ENCODE assay signal across 25 mouse cellular contexts in genomic region chr5:119628746-119629327, GRCm38 (mm10). TPM values are rescaled to one million over a fixed set of nuclear protein-coding genes. Genes with fewer than 3 reads are reported as not detected.
DNase-seq lines count a peak whose midpoint lies in the region; ATAC-seq lines count a peak whose summit lies in the region.
"Had no signal": no experiment of that assay in that cellular context is flagged by ENCODE, and none has a peak within 500 bp of the region (broad histone marks: within the 10 kb centered on the region; RNA-seq: fewer than 3 reads in every experiment).

No protein-coding gene starts in this region.

- peaks cover 40% of the 10 kb centered on the region for H3K27me3 ChIP-seq in kidney, embryonic 16.5 days (ENCODE audit: insufficient read depth, low read length)
- H3K27me3 ChIP-seq in limb, embryonic 11.5 days (ENCODE audit: control insufficient read depth, insufficient read depth, low read length) = peaks cover 38% of the 10 kb centered on the region
- peaks cover 48% of the 10 kb centered on the region for H3K27me3 ChIP-seq in hindbrain, embryonic 14.5 days (ENCODE audit: control insufficient read depth, insufficient read depth, low read length)

- H3K36me3 ChIP-seq in kidney, embryonic 16.5 days (ENCODE audit: insufficient read depth, low read length) = no peaks in the 10 kb centered on the region
- H3K36me3 ChIP-seq in limb, embryonic 11.5 days (ENCODE audit: control insufficient read depth, insufficient read depth, low read length) = no peaks in the 10 kb centered on the region
- H3K36me3 ChIP-seq in hindbrain, embryonic 14.5 days (replicated peaks; ENCODE audit: control insufficient read depth, insufficient read depth) = no peaks in the 10 kb centered on the region
- H3K36me3 ChIP-seq: forebrain, embryonic 10.5 days; heart, embryonic 13.5 days; hindbrain, embryonic 15.5 days; stomach, embryonic 15.5 days had no signal

- 0 out of 2 replicates have a peak, but pooled peaks have one; percentile 13 for ATAC-seq in kidney, embryonic 16.5 days (ENCODE audit: low FRiP score, low TSS enrichment)
- ATAC-seq in limb, embryonic 11.5 days (ENCODE audit: insufficient number of reproducible peaks, low FRiP score, low TSS enrichment, low read depth) = no peak
- ATAC-seq in hindbrain, embryonic 14.5 days (ENCODE audit: low FRiP score) = no peak
- ATAC-seq: intestine, embryonic 16.5 days had no signal

- H3K4me1 ChIP-seq in kidney, embryonic 16.5 days (ENCODE audit: insufficient read depth, low read length) = peaks cover 37% of the 10 kb centered on the region
- H3K4me1 ChIP-seq in limb, embryonic 11.5 days (ENCODE audit: control insufficient read depth, insufficient read depth, low read length) = peaks cover 21% of the 10 kb centered on the region
- H3K4me1 ChIP-seq in hindbrain, embryonic 14.5 days (replicated peaks; ENCODE audit: control insufficient read depth, insufficient read depth, low read length) = peaks cover 21% of the 10 kb centered on the region

- no peak overlapping the region for H3K9ac ChIP-seq in kidney, embryonic 16.5 days (replicated peaks; ENCODE audit: low read length)
- H3K9ac ChIP-seq in limb, embryonic 11.5 days (ENCODE audit: low read length) = no peak overlapping the region
- no peak overlapping the region for H3K9ac ChIP-seq in hindbrain, embryonic 14.5 days
- H3K9ac ChIP-seq: heart, embryonic 13.5 days; hindbrain, embryonic 15.5 days; stomach, embryonic 15.5 days had no signal

- no peak overlapping the region for H3K27ac ChIP-seq in kidney, embryonic 16.5 days (ENCODE audit: low read length)
- H3K27ac ChIP-seq in limb, embryonic 11.5 days (replicated peaks; ENCODE audit: low read depth, low read length) = no peak overlapping the region
- H3K27ac ChIP-seq in hindbrain, embryonic 14.5 days = no peak overlapping the region
- H3K27ac ChIP-seq: forebrain, embryonic 10.5 days; heart, embryonic 13.5 days; hindbrain, embryonic 15.5 days; layer of hippocampus, adult 2 months; stomach, embryonic 15.5 days had no signal

- H3K4me2 ChIP-seq in kidney, embryonic 16.5 days (replicated peaks; ENCODE audit: low read depth, low read length) = no peak overlapping the region
- no peak overlapping the region; the same call in 1 of the 2 replicates for H3K4me2 ChIP-seq in limb, embryonic 11.5 days (ENCODE audit: low read depth, severe bottlenecking)
- no peak overlapping the region for H3K4me2 ChIP-seq in hindbrain, embryonic 14.5 days (replicated peaks)
- H3K4me2 ChIP-seq: heart, embryonic 13.5 days; hindbrain, embryonic 15.5 days; liver, embryonic 11.5 days; stomach, embryonic 15.5 days had no signal

- peak; percentile 60 for DNase-seq in embryo, embryonic 10 days (ENCODE audit: low spot score)
- no peak for DNase-seq in embryo, embryonic 9.5 days (ENCODE audit: extremely low spot score)
- no peak for DNase-seq in kidney, postnatal 25 days
- DNase-seq in limb, embryonic 11.5 days (ENCODE audit: low spot score) = peak; percentile 49
- no peak for DNase-seq in hindbrain, embryonic 14.5 days (ENCODE audit: low spot score)
- no peak for DNase-seq in cerebellum, adult 8-10 months
- no peak for DNase-seq in layer of hippocampus, adult 18-20 months (ENCODE audit: low spot score in 2 of 2)
- DNase-seq: adrenal gland, adult 2 months; cerebellum, adult 9-10 months; gastrocnemius, postnatal 14 days; heart, adult 18-20 months; layer of hippocampus, postnatal 36 days; lung, adult 2 months; thymus, adult 18-20 months had no signal

- no peak overlapping the region for H3K4me3 ChIP-seq in kidney, embryonic 16.5 days (ENCODE audit: low read length)
- no peak overlapping the region for H3K4me3 ChIP-seq in limb, embryonic 11.5 days (ENCODE audit: low read depth, low read length)
- H3K4me3 ChIP-seq in hindbrain, embryonic 14.5 days (replicated peaks; ENCODE audit: low read length) = no peak overlapping the region
- H3K4me3 ChIP-seq: forebrain, embryonic 10.5 days; heart, embryonic 13.5 days; hindbrain, embryonic 15.5 days; layer of hippocampus, adult 2 months; stomach, embryonic 15.5 days had no signal

- 18% methylated on average over 11 of the region's 12 CpGs for WGBS in kidney, embryonic 16.5 days
- 9% methylated on average over 12 of the region's 12 CpGs for WGBS in limb, embryonic 11.5 days
- WGBS in hindbrain, embryonic 14.5 days = 33% methylated on average over 12 of the region's 12 CpGs

- no peaks in the 10 kb centered on the region for H3K9me3 ChIP-seq in kidney, embryonic 16.5 days (ENCODE audit: low read length)
- no peaks in the 10 kb centered on the region for H3K9me3 ChIP-seq in limb, embryonic 11.5 days (ENCODE audit: control insufficient read depth, low read length)
- H3K9me3 ChIP-seq in hindbrain, embryonic 14.5 days (ENCODE audit: control insufficient read depth, low read length) = no peaks in the 10 kb centered on the region
- H3K9me3 ChIP-seq: forebrain, embryonic 10.5 days; heart, embryonic 13.5 days; hindbrain, embryonic 15.5 days; stomach, embryonic 15.5 days had no signal

RNA-seq across cellular contexts. Expression of gene Tbx3, which starts 41.6 kb away (rescaled TPM):
- polyA plus RNA-seq in kidney, embryonic 16.5 days (2015; fragmentation: Nextera tagmentation; extraction: Ambion mirVana) = 52.6 and 60.5 TPM in 2 replicates
- 42.6 and 52.2 TPM in 2 replicates for polyA plus RNA-seq in limb, embryonic 11.5 days (2014; fragmentation: Nextera tagmentation; extraction: Ambion mirVana)
- polyA plus RNA-seq in hindbrain, embryonic 14.5 days (2014; fragmentation: Nextera tagmentation; extraction: Ambion mirVana) = 4.3 and 6.6 TPM in 2 replicates
- 1 to 10 TPM; 2.7 to 3.1 TPM for total RNA-seq in layer of hippocampus, adult 18-20 months (2021)
- total RNA-seq: common myeloid progenitor, adult 5-6 weeks; megakaryocyte-erythroid progenitor cell, adult 5-6 weeks; neutrophil, adult 5-6 weeks had no signal

Comparison
In these comparisons a context has a peak if more than half of its experiments do, and no peak if none do; other contexts are left out.
1. DNase-seq: peak in embryo, embryonic 10 days (single experiment) and limb, embryonic 11.5 days (single experiment); none in embryo, embryonic 9.5 days (single experiment), kidney, postnatal 25 days (0 of 2), hindbrain, embryonic 14.5 days (single experiment), cerebellum, adult 8-10 months (single experiment) and layer of hippocampus, adult 18-20 months (0 of 2).